ENCODE assay signal across 14 mouse cellular contexts in genomic region chr4:83941693-83942092, GRCm38 (mm10).
DNase-seq lines count a peak whose midpoint lies in the region; ATAC-seq and TF ChIP-seq lines count a peak whose summit lies in the region.
"Had no signal": no experiment of that assay in that cellular context is flagged by ENCODE, and none has a peak within 500 bp of the region (broad histone marks: within the 10 kb centered on the region; RNA-seq: fewer than 3 reads in every experiment).

No protein-coding gene starts in this region.

- H3K79me2 ChIP-seq in myocyte (ENCODE audit: control insufficient read depth, insufficient read depth), result no peaks in the 10 kb centered on the region

- H3K27me3 ChIP-seq in kidney, postnatal 0 days (ENCODE audit: insufficient read depth, low read length), result no peaks in the 10 kb centered on the region
- H3K27me3 ChIP-seq in kidney, adult 2 months (replicated peaks; ENCODE audit: control insufficient read depth, insufficient read depth, low read length), result no peaks in the 10 kb centered on the region
- peaks cover 4% of the 10 kb centered on the region; the same call in 1 of the 2 replicates for H3K27me3 ChIP-seq in embryonic facial prominence, embryonic 10.5 days (replicated peaks; ENCODE audit: low read depth, poor library complexity, severe bottlenecking)
- no peaks in the 10 kb centered on the region for H3K27me3 ChIP-seq in myocyte (ENCODE audit: control insufficient read depth, insufficient read depth, insufficient read length)

- TF ChIP-seq POLR2A in kidney, adult 2 months (IDR thresholded peaks at IDR 0.05; ENCODE audit: low read depth, low read length), result no peak
- TF ChIP-seq POLR2A in myocyte (IDR thresholded peaks at IDR 0.05; ENCODE audit: insufficient read length, low read depth), result no peak

- no peaks in the 10 kb centered on the region for H3K4me1 ChIP-seq in kidney, postnatal 0 days (replicated peaks; ENCODE audit: insufficient read depth, low read length)
- H3K4me1 ChIP-seq in kidney, adult 2 months (ENCODE audit: control insufficient read depth, insufficient read depth, low read length), result no peaks in the 10 kb centered on the region
- peaks cover 13% of the 10 kb centered on the region for H3K4me1 ChIP-seq in embryonic facial prominence, embryonic 10.5 days

- peak overlapping the region; percentile 68 for H3K27ac ChIP-seq in kidney, postnatal 0 days
- no peak overlapping the region for H3K27ac ChIP-seq in kidney, adult 2 months (ENCODE audit: insufficient read depth, low read depth, low read length)
- no peak overlapping the region for H3K27ac ChIP-seq in embryonic facial prominence, embryonic 10.5 days (replicated peaks)

- no peak for TF ChIP-seq CTCF in kidney, postnatal 0 days (IDR thresholded peaks at IDR 0.05; ENCODE audit: low read depth)
- no peak for TF ChIP-seq CTCF in kidney, adult 2 months (conservative IDR thresholded peaks at IDR 0.05; ENCODE audit: insufficient read depth, insufficient read length, low read depth, low read length)

- H3ac ChIP-seq in myocyte (ENCODE audit: control insufficient read depth, insufficient read length), result no peak overlapping the region

- no peaks in the 10 kb centered on the region for H3K36me3 ChIP-seq in kidney, postnatal 0 days (ENCODE audit: insufficient read depth, low read length)
- no peaks in the 10 kb centered on the region for H3K36me3 ChIP-seq in kidney, adult 2 months (ENCODE audit: control insufficient read depth, insufficient read depth, low read length)
- H3K36me3 ChIP-seq in embryonic facial prominence, embryonic 10.5 days (replicated peaks), result no peaks in the 10 kb centered on the region
- no peaks in the 10 kb centered on the region for H3K36me3 ChIP-seq in myocyte (ENCODE audit: control insufficient read depth, insufficient read depth)

- no peak overlapping the region for H3K4me3 ChIP-seq in kidney, postnatal 0 days (replicated peaks; ENCODE audit: low read depth, low read length)
- no peak overlapping the region for H3K4me3 ChIP-seq in kidney, adult 2 months (ENCODE audit: insufficient read depth, low read depth, low read length)
- H3K4me3 ChIP-seq in embryonic facial prominence, embryonic 10.5 days, result no peak overlapping the region
- H3K4me3 ChIP-seq in myocyte, result no peak overlapping the region

- ATAC-seq in kidney, postnatal 0 days (replicated peaks; ENCODE audit: low FRiP score, low read depth), result no peak; the same call in 1 of the 2 replicates
- ATAC-seq: inflammation-experienced regulatory T-cells, adult 6 months had no signal

- DNase-seq in kidney, postnatal 0 days (ENCODE audit: low spot score), result no peak
- no peak for DNase-seq in kidney, adult 2 months
- peak; percentile 12 for DNase-seq in T-cell, adult 2 months (ENCODE audit: low spot score)
- DNase-seq in embryonic facial prominence, embryonic 10.5 days (ENCODE audit: low spot score), result peak; percentile 14
- no peak for DNase-seq in urinary bladder, postnatal 10 days (ENCODE audit: low spot score)
- no peak for DNase-seq in frontal cortex, postnatal 25 days (ENCODE audit: low spot score in 2 of 2)
- DNase-seq: adrenal gland, postnatal 36 days; cerebellum, postnatal 36 days; heart, postnatal 14 days; layer of hippocampus, adult 9-11 months; left cerebral cortex, postnatal 4 days; retina, postnatal 1 day had no signal

- peak overlapping the region; percentile 30; the same call in 1 of the 2 replicates for H3K4me2 ChIP-seq in kidney, postnatal 0 days (ENCODE audit: low read length)
- H3K4me2 ChIP-seq in myocyte (ENCODE audit: low read depth), result peak overlapping the region; percentile 34

- 41% methylated on average over 9 of the region's 9 CpGs for WGBS in kidney, postnatal 0 days
- 29% methylated on average over 9 of the region's 9 CpGs for WGBS in kidney, adult 2 months
- 85% methylated on average over 9 of the region's 9 CpGs for WGBS in embryonic facial prominence, embryonic 10.5 days

- no peak overlapping the region for H3K9ac ChIP-seq in kidney, postnatal 0 days (ENCODE audit: low read depth, low read length)

- H3K9me3 ChIP-seq in kidney, postnatal 0 days (replicated peaks; ENCODE audit: low read length), result no peaks in the 10 kb centered on the region
- H3K9me3 ChIP-seq in embryonic facial prominence, embryonic 10.5 days, result no peaks in the 10 kb centered on the region

TF ChIP-seq in myocyte, 11 proteins besides CTCF, POLR2A, EP300 and RAD21:
- no peak for TF ChIP-seq POLR2AphosphoS2 (IDR thresholded peaks at IDR 0.05; ENCODE audit: insufficient read length, low read depth)
- no peak for TF ChIP-seq MAX (IDR thresholded peaks at IDR 0.05; ENCODE audit: low read depth)
TF ChIP-seq in myocyte: peak in this region for 0.

Comparison
In these comparisons a context has a peak if more than half of its experiments do, and no peak if none do; other contexts are left out.
1. DNase-seq: peak in T-cell, adult 2 months (single experiment) and embryonic facial prominence, embryonic 10.5 days (single experiment); none in kidney, postnatal 0 days (single experiment), kidney, adult 2 months (single experiment), urinary bladder, postnatal 10 days (single experiment) and frontal cortex, postnatal 25 days (0 of 2).